Mouse (Mus musculus): ENCODE data around the gene Sestd1. TPM values are rescaled to one million over a fixed set of nuclear protein-coding genes. Genes with fewer than 3 reads are reported as not detected.

Gene Sestd1
- polyA plus RNA-seq, 1 experiment: 31.9 TPM

GRCm38 (mm10) chr2:77190891-77191290, 89.5 kb downstream of the Sestd1 start:
- H3K4me3 ChIP-seq (replicated peaks; ENCODE audit: insufficient read depth, low read depth, low read length): no peak overlapping the region
- 90% methylated on average over 7 of the region's 7 CpGs for WGBS
- no peak overlapping the region for H3K27ac ChIP-seq (ENCODE audit: insufficient read depth, low read length)
- no peaks in the 10 kb centered on the region for H3K27me3 ChIP-seq (ENCODE audit: control insufficient read depth, insufficient read depth, low read length)
- TF ChIP-seq POLR2A (IDR thresholded peaks at IDR 0.05; ENCODE audit: borderline replicate concordance, insufficient read depth, low read length) (no peak), CTCF (IDR thresholded peaks at IDR 0.05; ENCODE audit: borderline replicate concordance, insufficient read depth, low read depth, low read length) (no peak)
- no peak for DNase-seq
- H3K4me1 ChIP-seq (ENCODE audit: control insufficient read depth, insufficient read depth, low read length): no peaks in the 10 kb centered on the region

DNA sequence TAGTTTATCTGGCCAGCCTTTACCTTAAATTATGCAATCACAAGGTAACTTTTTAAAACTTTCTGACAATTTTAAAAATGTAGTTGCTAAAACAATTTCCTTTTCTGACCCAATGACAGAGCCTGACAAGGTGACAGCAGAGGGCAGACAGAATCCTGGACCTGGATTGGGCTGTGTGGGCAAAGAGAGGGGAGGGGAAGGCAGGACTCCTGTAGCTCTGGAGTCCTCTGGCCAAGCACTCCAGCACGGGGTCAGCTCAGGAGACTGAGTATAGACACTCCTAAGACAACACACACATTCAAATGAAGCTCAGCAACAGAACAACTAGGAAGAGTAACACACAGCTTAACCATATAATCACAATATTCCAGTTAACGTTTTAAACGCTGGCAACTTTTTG, 90.1 kb downstream of the Sestd1 start:
- TF ChIP-seq CTCF (IDR thresholded peaks at IDR 0.05; ENCODE audit: borderline replicate concordance, insufficient read depth, low read depth, low read length): no peak
- TF ChIP-seq POLR2A (IDR thresholded peaks at IDR 0.05; ENCODE audit: borderline replicate concordance, insufficient read depth, low read length): no peak
- Histone ChIP-seq H3K27me3 (ENCODE audit: control insufficient read depth, insufficient read depth, low read length) (no peaks in the 10 kb centered on the region), H3K4me3 (replicated peaks; ENCODE audit: insufficient read depth, low read depth, low read length) (no peak overlapping the region), H3K4me1 (ENCODE audit: control insufficient read depth, insufficient read depth, low read length) (no peaks in the 10 kb centered on the region), H3K27ac (ENCODE audit: insufficient read depth, low read length) (no peak overlapping the region)
- 86% methylated on average over 3 of the region's 3 CpGs for WGBS
- no peak for DNase-seq

DNA sequence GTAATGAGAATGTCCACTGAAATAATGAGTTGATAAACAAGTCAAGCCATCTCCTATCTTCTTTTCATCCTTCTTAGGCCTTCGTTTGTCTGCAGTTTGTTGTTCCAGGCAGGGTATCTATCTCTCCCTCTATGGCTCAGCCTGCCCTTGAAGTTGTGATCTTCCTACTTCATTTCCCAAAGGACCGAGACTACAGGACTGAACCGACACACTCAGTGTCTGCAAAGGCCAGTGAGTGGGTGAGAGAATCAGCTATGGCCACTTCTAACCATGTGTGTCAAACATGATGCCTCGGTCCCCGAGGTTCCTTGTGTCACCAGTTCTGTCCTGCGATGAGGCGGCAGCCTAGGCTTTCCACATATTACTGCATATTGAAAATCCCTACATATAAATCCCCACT, 90.7 kb downstream of the Sestd1 start:
- no peaks in the 10 kb centered on the region for H3K4me1 ChIP-seq (ENCODE audit: control insufficient read depth, insufficient read depth, low read length)
- no peak overlapping the region for H3K27ac ChIP-seq (ENCODE audit: insufficient read depth, low read length)
- TF ChIP-seq CTCF (IDR thresholded peaks at IDR 0.05; ENCODE audit: borderline replicate concordance, insufficient read depth, low read depth, low read length): no peak
- no peak for TF ChIP-seq POLR2A (IDR thresholded peaks at IDR 0.05; ENCODE audit: borderline replicate concordance, insufficient read depth, low read length)
- no peak overlapping the region for H3K4me3 ChIP-seq (replicated peaks; ENCODE audit: insufficient read depth, low read depth, low read length)
- no peaks in the 10 kb centered on the region for H3K27me3 ChIP-seq (ENCODE audit: control insufficient read depth, insufficient read depth, low read length)
- WGBS: 93% methylated on average over 7 of the region's 7 CpGs
- DNase-seq: no peak

DNA sequence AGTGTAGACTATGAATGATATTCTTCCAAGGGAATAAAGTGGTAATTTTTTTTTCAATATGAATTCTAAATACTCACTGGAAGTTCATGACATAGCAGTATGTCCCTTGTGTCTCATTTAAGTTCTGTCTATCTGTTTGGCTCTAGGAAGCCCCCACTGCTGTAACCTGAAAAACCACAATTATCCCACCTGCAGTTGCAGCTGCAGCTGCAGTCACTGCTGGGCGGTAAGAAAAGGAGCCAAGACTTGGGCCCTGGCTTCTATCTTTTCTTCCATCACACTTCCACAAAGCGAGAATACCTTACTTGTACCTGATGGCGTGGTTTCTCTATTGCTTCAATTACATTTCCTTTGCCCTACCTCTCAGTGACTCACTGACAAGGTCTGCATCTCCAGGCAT, 92.9 kb downstream of the Sestd1 start:
- H3K4me3 ChIP-seq (replicated peaks; ENCODE audit: insufficient read depth, low read depth, low read length): no peak overlapping the region
- H3K4me1 ChIP-seq (ENCODE audit: control insufficient read depth, insufficient read depth, low read length): no peaks in the 10 kb centered on the region; the same call in 1 of the 2 replicates
- H3K27ac ChIP-seq (ENCODE audit: insufficient read depth, low read length): no peak overlapping the region
- DNase-seq: no peak
- H3K27me3 ChIP-seq (ENCODE audit: control insufficient read depth, insufficient read depth, low read length): no peaks in the 10 kb centered on the region
- WGBS: 97% methylated on average over 3 of the region's 3 CpGs
- TF ChIP-seq CTCF (IDR thresholded peaks at IDR 0.05; ENCODE audit: borderline replicate concordance, insufficient read depth, low read depth, low read length) (no peak), POLR2A (IDR thresholded peaks at IDR 0.05; ENCODE audit: borderline replicate concordance, insufficient read depth, low read length) (no peak)

DNA sequence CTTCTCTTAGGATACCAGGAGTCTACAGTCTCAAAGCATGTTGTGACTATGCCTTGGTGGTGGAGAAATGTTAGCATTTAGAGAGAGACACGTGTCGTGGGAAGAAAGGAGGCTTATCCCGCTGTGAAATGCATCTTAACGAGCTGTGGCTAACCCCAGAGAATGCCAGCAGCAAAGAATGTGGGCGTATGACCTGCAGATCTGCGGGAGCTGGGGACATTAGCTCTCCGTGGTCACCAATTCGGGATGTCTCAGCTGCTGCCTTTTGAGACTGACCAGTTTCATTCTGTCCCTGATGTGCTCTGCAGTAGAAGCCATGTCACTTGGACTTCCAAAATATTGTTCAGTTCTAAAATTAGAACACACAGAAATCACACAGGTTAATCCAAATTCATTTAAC, 93.5 kb downstream of the Sestd1 start:
- Histone ChIP-seq H3K27ac (ENCODE audit: insufficient read depth, low read length) (no peak overlapping the region), H3K4me3 (replicated peaks; ENCODE audit: insufficient read depth, low read depth, low read length) (no peak overlapping the region), H3K27me3 (ENCODE audit: control insufficient read depth, insufficient read depth, low read length) (no peaks in the 10 kb centered on the region), H3K4me1 (ENCODE audit: control insufficient read depth, insufficient read depth, low read length) (no peaks in the 10 kb centered on the region; the same call in 1 of the 2 replicates)
- DNase-seq: no peak
- TF ChIP-seq POLR2A (IDR thresholded peaks at IDR 0.05; ENCODE audit: borderline replicate concordance, insufficient read depth, low read length) (no peak), CTCF (IDR thresholded peaks at IDR 0.05; ENCODE audit: borderline replicate concordance, insufficient read depth, low read depth, low read length) (no peak)
- WGBS: 56% methylated on average over 8 of the region's 8 CpGs

- TF ChIP-seq POLR2A (IDR thresholded peaks at IDR 0.05; ENCODE audit: borderline replicate concordance, insufficient read depth, low read length): no peak
- TF ChIP-seq CTCF (IDR thresholded peaks at IDR 0.05; ENCODE audit: borderline replicate concordance, insufficient read depth, low read depth, low read length): no peak
Measured at GRCm38 (mm10) chr2:77184049-77184571, 96.3 kb downstream of the Sestd1 start.

GRCm38 (mm10) chr2:77183646-77184045, 96.7 kb downstream of the Sestd1 start:
- Histone ChIP-seq H3K27me3 (ENCODE audit: control insufficient read depth, insufficient read depth, low read length) (no peaks in the 10 kb centered on the region), H3K4me1 (ENCODE audit: control insufficient read depth, insufficient read depth, low read length) (no peaks in the 10 kb centered on the region; the same call in 1 of the 2 replicates), H3K27ac (ENCODE audit: insufficient read depth, low read length) (no peak overlapping the region), H3K4me3 (replicated peaks; ENCODE audit: insufficient read depth, low read depth, low read length) (no peak overlapping the region)
- no peak for DNase-seq
- no peak for TF ChIP-seq CTCF (IDR thresholded peaks at IDR 0.05; ENCODE audit: borderline replicate concordance, insufficient read depth, low read depth, low read length)
- WGBS: 97% methylated on average over 2 of the region's 2 CpGs

More at GRCm38 (mm10) chr2:77184049-77184571, 96.3 kb downstream of the Sestd1 start:
- Histone ChIP-seq H3K27ac (ENCODE audit: insufficient read depth, low read length) (no peak overlapping the region), H3K4me1 (ENCODE audit: control insufficient read depth, insufficient read depth, low read length) (no peaks in the 10 kb centered on the region; the same call in 1 of the 2 replicates), H3K27me3 (ENCODE audit: control insufficient read depth, insufficient read depth, low read length) (no peaks in the 10 kb centered on the region), H3K4me3 (replicated peaks; ENCODE audit: insufficient read depth, low read depth, low read length) (no peak overlapping the region)
- 41% methylated on average over 8 of the region's 8 CpGs for WGBS
- DNase-seq: peak in 1 of 2 experiments; percentile 24

DNA sequence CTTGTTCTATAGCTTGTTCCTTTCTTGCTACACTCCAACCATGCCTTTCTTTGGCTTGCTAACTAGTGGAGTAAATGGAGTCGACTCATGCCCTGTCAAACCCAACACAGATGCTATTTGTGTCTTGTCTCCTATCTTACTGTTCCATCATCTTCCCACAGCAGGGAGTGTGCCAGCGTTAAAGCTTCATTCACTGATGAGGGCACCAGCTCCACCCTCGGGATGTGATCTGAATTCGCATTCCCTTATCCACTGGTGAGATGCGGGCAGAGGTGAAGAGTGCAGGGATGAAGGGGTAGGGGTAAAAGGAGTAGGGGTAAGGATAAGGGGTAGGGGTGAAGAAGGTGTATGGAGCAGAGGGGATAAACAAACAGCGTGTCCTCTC, 97.4 kb downstream of the Sestd1 start:
- WGBS: 63% methylated on average over 6 of the region's 6 CpGs
- DNase-seq: no peak
- Histone ChIP-seq H3K4me1 (ENCODE audit: control insufficient read depth, insufficient read depth, low read length) (no peaks in the 10 kb centered on the region; the same call in 1 of the 2 replicates), H3K27me3 (ENCODE audit: control insufficient read depth, insufficient read depth, low read length) (no peaks in the 10 kb centered on the region), H3K27ac (ENCODE audit: insufficient read depth, low read length) (no peak overlapping the region), H3K4me3 (replicated peaks; ENCODE audit: insufficient read depth, low read depth, low read length) (no peak overlapping the region)
- TF ChIP-seq POLR2A (IDR thresholded peaks at IDR 0.05; ENCODE audit: borderline replicate concordance, insufficient read depth, low read length): no peak
- TF ChIP-seq CTCF (IDR thresholded peaks at IDR 0.05; ENCODE audit: borderline replicate concordance, insufficient read depth, low read depth, low read length): no peak
